Mouse (Mus musculus): Measurements from ENCODE around the gene 1700016C15Rik.

DNA sequence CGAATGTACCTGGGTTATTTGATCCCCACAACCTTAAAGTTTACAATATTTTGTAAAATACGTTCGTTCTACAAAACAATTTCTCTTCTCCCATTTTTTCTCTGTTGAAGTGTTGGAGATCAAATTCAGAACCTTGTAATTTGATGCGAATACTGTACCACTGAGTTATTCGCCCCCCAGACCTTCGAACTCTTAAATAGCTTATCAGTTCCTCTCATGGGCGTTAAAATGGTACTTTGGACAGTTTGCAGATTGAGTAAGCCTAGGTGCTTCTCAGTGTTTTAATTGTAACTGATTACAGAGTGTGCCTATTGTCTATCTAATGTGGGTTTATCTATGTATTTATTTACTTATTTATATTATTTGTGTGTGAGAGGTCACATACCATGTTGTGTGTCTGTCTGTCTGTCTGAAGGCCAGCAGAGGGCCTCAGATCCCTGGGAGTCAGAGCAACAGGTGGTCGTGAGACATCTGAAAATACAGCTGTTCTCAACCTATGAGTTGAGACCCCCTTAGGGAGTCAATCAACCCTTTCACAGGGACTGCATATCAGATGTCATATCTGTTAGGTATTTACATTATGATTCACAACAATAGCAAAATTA, 67.6 kb downstream of the 1700016C15Rik start:
- TF ChIP-seq CTCF (IDR thresholded peaks at IDR 0.05; ENCODE audit: borderline replicate concordance, control insufficient read depth, extremely low read depth, insufficient read depth, low read length, poor library complexity) (no peak), POLR2A (IDR thresholded peaks at IDR 0.05; ENCODE audit: control insufficient read depth, extremely low read depth, insufficient read depth, low read length, poor library complexity) (no peak)
